Comparison of ENCODE assay signal across 9 mouse cellular contexts in the genomic region with DNA sequence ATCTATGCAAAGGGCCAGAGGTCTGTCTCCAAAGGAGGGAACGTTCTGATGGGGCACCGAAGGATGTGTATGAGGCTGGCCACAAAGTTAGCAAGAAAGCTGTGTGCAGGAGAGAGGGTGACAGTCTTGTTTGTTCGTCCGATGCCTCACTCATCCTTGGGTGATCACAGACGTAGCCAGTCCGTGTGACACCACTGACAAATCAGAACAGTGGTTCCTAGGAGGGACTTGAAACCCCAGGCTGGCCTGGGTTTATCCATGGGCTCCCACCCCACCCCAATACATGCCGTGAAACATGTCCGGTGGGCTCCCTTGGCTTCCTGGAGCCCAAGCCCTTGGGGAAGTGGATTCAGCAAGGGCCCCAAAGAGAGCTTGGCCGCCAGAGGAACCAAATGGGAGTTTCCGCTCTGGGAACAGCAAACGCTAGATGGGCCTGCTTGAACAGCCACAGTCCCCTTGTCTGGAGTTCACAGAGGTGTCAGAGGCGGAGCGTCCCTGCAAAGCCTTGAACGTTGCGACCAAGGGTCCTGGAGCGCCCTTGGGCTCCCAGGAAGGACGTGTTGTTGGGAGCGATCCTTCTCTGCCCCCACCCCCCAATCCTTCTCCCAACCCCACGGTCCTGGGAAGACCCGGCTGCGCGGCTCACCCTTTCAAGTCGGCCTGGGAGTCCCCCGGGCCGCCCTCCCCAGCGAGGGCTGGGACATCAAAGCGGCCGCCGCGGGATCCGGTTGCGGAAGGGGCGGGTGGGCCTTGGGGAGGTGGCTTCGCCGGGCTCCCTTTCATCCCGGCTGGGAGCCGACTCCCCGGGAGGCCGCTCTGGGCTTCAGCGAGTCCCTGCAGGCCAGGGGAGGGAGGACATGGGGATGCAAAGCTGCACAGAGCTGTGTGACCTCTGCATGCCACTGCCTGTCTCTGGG. TPM values are rescaled to one million over a fixed set of nuclear protein-coding genes. Genes with fewer than 3 reads are reported as not detected.
DNase-seq lines count a peak whose midpoint lies in the region; ATAC-seq and TF ChIP-seq lines count a peak whose summit lies in the region.
"Had no signal": no experiment of that assay in that cellular context is flagged by ENCODE, and none has a peak within 500 bp of the region (broad histone marks: within the 10 kb centered on the region; RNA-seq: fewer than 3 reads in every experiment).

No protein-coding gene starts in this region.

- no peaks in the 10 kb centered on the region for H3K27me3 ChIP-seq in embryonic facial prominence, embryonic 12.5 days
- H3K27me3 ChIP-seq in limb, embryonic 13.5 days = no peaks in the 10 kb centered on the region
- no peaks in the 10 kb centered on the region for H3K27me3 ChIP-seq in midbrain, embryonic 14.5 days (ENCODE audit: control insufficient read depth, insufficient read depth, low read length)

- peak overlapping the region; percentile 78 for H3K27ac ChIP-seq in layer of hippocampus, adult 2 months
- peak overlapping the region; percentile 92 for H3K27ac ChIP-seq in embryonic facial prominence, embryonic 12.5 days
- H3K27ac ChIP-seq in limb, embryonic 13.5 days = peak overlapping the region; percentile 70; the same call in 1 of the 2 replicates
- H3K27ac ChIP-seq in midbrain, embryonic 14.5 days (replicated peaks; ENCODE audit: low read depth, low read length) = 0 out of 2 replicates have a peak overlapping the region, but pooled peaks have one; percentile 38
- H3K27ac ChIP-seq: macrophage had no signal

- TF ChIP-seq CTCF in layer of hippocampus, adult 2 months (conservative IDR thresholded peaks at IDR 0.05) = peak; percentile 56

- intact Hi-C loops in heart, postnatal 25 days (cut with DNase I) = no loop called here

- peaks cover 51% of the 10 kb centered on the region for H3K4me1 ChIP-seq in embryonic facial prominence, embryonic 12.5 days
- H3K4me1 ChIP-seq in limb, embryonic 13.5 days = peaks cover 33% of the 10 kb centered on the region
- peaks cover 30% of the 10 kb centered on the region for H3K4me1 ChIP-seq in midbrain, embryonic 14.5 days (ENCODE audit: control insufficient read depth, insufficient read depth, low read length)

- no peak for DNase-seq in layer of hippocampus, adult 2 months (ENCODE audit: low spot score in 2 of 2)
- no peak for DNase-seq in layer of hippocampus, postnatal 25 days (ENCODE audit: extremely low spot score in 1 of 2, low spot score in 1 of 2)
- DNase-seq in heart, postnatal 25 days (ENCODE audit: low spot score) = peak; percentile 24
- DNase-seq in midbrain, embryonic 14.5 days = peak; percentile 64
- peak; percentile 84 for DNase-seq in yolk sac, embryonic 10.5 days (ENCODE audit: low spot score)
- DNase-seq in layer of hippocampus, adult 9-11 months = no peak

- H3K4me2 ChIP-seq in embryonic facial prominence, embryonic 12.5 days (replicated peaks) = peak overlapping the region; percentile 47
- H3K4me2 ChIP-seq in limb, embryonic 13.5 days (replicated peaks) = peak overlapping the region; percentile 59
- peak overlapping the region; percentile 49 for H3K4me2 ChIP-seq in midbrain, embryonic 14.5 days (ENCODE audit: low read length)

- peak overlapping the region; percentile 36 for H3K9ac ChIP-seq in embryonic facial prominence, embryonic 12.5 days
- peak overlapping the region; percentile 61 for H3K9ac ChIP-seq in limb, embryonic 13.5 days
- peak overlapping the region; percentile 29; the same call in 1 of the 2 replicates for H3K9ac ChIP-seq in midbrain, embryonic 14.5 days (replicated peaks; ENCODE audit: low read length)

- no peaks in the 10 kb centered on the region for H3K36me3 ChIP-seq in embryonic facial prominence, embryonic 12.5 days
- no peaks in the 10 kb centered on the region for H3K36me3 ChIP-seq in limb, embryonic 13.5 days
- no peaks in the 10 kb centered on the region for H3K36me3 ChIP-seq in midbrain, embryonic 14.5 days (ENCODE audit: control insufficient read depth, insufficient read depth, low read length)

- ATAC-seq in embryonic facial prominence, embryonic 12.5 days (ENCODE audit: insufficient number of reproducible peaks, insufficient read depth, low FRiP score, low TSS enrichment) = peak; percentile 49; the same call in 1 of the 2 replicates
- ATAC-seq in limb, embryonic 13.5 days (ENCODE audit: low FRiP score, low read depth) = peak; percentile 35; the same call in 1 of the 2 replicates
- peak; percentile 41; the same call in 1 of the 2 replicates for ATAC-seq in midbrain, embryonic 14.5 days (ENCODE audit: low FRiP score, low TSS enrichment)

- 10% methylated on average over 39 of the region's 40 CpGs for WGBS in embryonic facial prominence, embryonic 12.5 days
- WGBS in limb, embryonic 13.5 days = 10% methylated on average over 40 of the region's 40 CpGs
- WGBS in midbrain, embryonic 14.5 days = 9% methylated on average over 40 of the region's 40 CpGs

- no peaks in the 10 kb centered on the region for H3K9me3 ChIP-seq in embryonic facial prominence, embryonic 12.5 days
- no peaks in the 10 kb centered on the region for H3K9me3 ChIP-seq in limb, embryonic 13.5 days
- no peaks in the 10 kb centered on the region for H3K9me3 ChIP-seq in midbrain, embryonic 14.5 days (ENCODE audit: control insufficient read depth, low read length)

- peak overlapping the region; percentile 13; the same call in 1 of the 2 replicates for H3K4me3 ChIP-seq in layer of hippocampus, adult 2 months
- H3K4me3 ChIP-seq in embryonic facial prominence, embryonic 12.5 days = peak overlapping the region; percentile 9
- H3K4me3 ChIP-seq in limb, embryonic 13.5 days = peak overlapping the region; percentile 33
- no peak overlapping the region for H3K4me3 ChIP-seq in midbrain, embryonic 14.5 days (replicated peaks; ENCODE audit: low read depth, low read length)

RNA-seq across cellular contexts. Expression of gene 1700001O22Rik, which starts 19.1 kb away (rescaled TPM):
- total RNA-seq in layer of hippocampus, adult 2 months (2021) = 1 to 10 TPM; 4.9 to 5.4 TPM
- 1 to 10 TPM; 4.0 to 5.5 TPM for total RNA-seq in layer of hippocampus, postnatal 25 days (2021)
- 3.8 and 4.0 TPM in 2 replicates for polyA plus RNA-seq in embryonic facial prominence, embryonic 12.5 days (2016; fragmentation: Nextera tagmentation; extraction: Ambion mirVana)
- total RNA-seq in heart, postnatal 25 days (2021) = under 1 TPM; 0.26 to 0.70 TPM
- 3.2 and 3.4 TPM in 2 replicates for polyA plus RNA-seq in limb, embryonic 13.5 days (2015; fragmentation: Nextera tagmentation; extraction: Ambion mirVana)
- 0.87 and 1.0 TPM in 2 replicates for polyA plus RNA-seq in midbrain, embryonic 14.5 days (2014; fragmentation: Nextera tagmentation; extraction: Ambion mirVana)
- polyA plus RNA-seq: macrophage had no signal

RNA-seq across cellular contexts. Expression of gene Ntmt1, which starts 23.3 kb away (rescaled TPM):
- 10 to 100 TPM; 33.1 to 33.5 TPM for total RNA-seq in layer of hippocampus, adult 2 months (2021)
- 10 to 100 TPM; 34.8 to 35.2 TPM for total RNA-seq in layer of hippocampus, postnatal 25 days (2021)
- polyA plus RNA-seq in embryonic facial prominence, embryonic 12.5 days (2016; fragmentation: Nextera tagmentation; extraction: Ambion mirVana) = 105 and 106 TPM in 2 replicates
- 10 to 100 TPM; 30.6 to 31.1 TPM for total RNA-seq in heart, postnatal 25 days (2021)
- 98.1 and 104 TPM in 2 replicates for polyA plus RNA-seq in limb, embryonic 13.5 days (2015; fragmentation: Nextera tagmentation; extraction: Ambion mirVana)
- 114 and 122 TPM in 2 replicates for polyA plus RNA-seq in midbrain, embryonic 14.5 days (2014; fragmentation: Nextera tagmentation; extraction: Ambion mirVana)

RNA-seq across cellular contexts. Expression of gene Asb6, which starts 45.8 kb away (rescaled TPM):
- 10 to 100 TPM; 36.7 to 40.8 TPM for total RNA-seq in layer of hippocampus, adult 2 months (2021)
- 10 to 100 TPM; 35.1 to 40.1 TPM for total RNA-seq in layer of hippocampus, postnatal 25 days (2021)
- 40.0 and 41.8 TPM in 2 replicates for polyA plus RNA-seq in embryonic facial prominence, embryonic 12.5 days (2016; fragmentation: Nextera tagmentation; extraction: Ambion mirVana)
- 1 to 10 TPM; 9.3 to 9.5 TPM for total RNA-seq in heart, postnatal 25 days (2021)
- polyA plus RNA-seq in limb, embryonic 13.5 days (2015; fragmentation: Nextera tagmentation; extraction: Ambion mirVana) = 38.7 and 39.2 TPM in 2 replicates
- polyA plus RNA-seq in midbrain, embryonic 14.5 days (2014; fragmentation: Nextera tagmentation; extraction: Ambion mirVana) = 38.5 and 42.7 TPM in 2 replicates

RNA-seq across cellular contexts. Expression of gene Prrx2, which starts 50.4 kb away (rescaled TPM):
- 1 to 10 TPM; 1.4 to 2.5 TPM for total RNA-seq in layer of hippocampus, adult 2 months (2021)
- total RNA-seq in layer of hippocampus, postnatal 25 days (2021) = 1 to 10 TPM; 1.7 to 3.3 TPM
- 106 and 121 TPM in 2 replicates for polyA plus RNA-seq in embryonic facial prominence, embryonic 12.5 days (2016; fragmentation: Nextera tagmentation; extraction: Ambion mirVana)
- 1 to 10 TPM in 1 of 2 experiments, under 1 TPM in 1; 0.61 to 1.9 TPM for total RNA-seq in heart, postnatal 25 days (2021)
- 93.6 and 102 TPM in 2 replicates for polyA plus RNA-seq in limb, embryonic 13.5 days (2015; fragmentation: Nextera tagmentation; extraction: Ambion mirVana)
- polyA plus RNA-seq in midbrain, embryonic 14.5 days (2014; fragmentation: Nextera tagmentation; extraction: Ambion mirVana) = 1.4 and 2.2 TPM in 2 replicates
- polyA plus RNA-seq: macrophage had no signal

Comparison
In these comparisons a context has a peak if more than half of its experiments do, and no peak if none do; other contexts are left out.
1. DNase-seq: peak in heart, postnatal 25 days (single experiment), midbrain, embryonic 14.5 days (single experiment) and yolk sac, embryonic 10.5 days (single experiment); none in layer of hippocampus, adult 2 months (0 of 2), layer of hippocampus, postnatal 25 days (0 of 2) and layer of hippocampus, adult 9-11 months (single experiment).
2. H3K27ac ChIP-seq: peak in every context shown above with its lines; median percentile 92 in embryonic facial prominence, embryonic 12.5 days; 78 in layer of hippocampus, adult 2 months; 70 in limb, embryonic 13.5 days; 38 in midbrain, embryonic 14.5 days.
3. Peak in every context shown above with its lines, with median percentiles within 50 percentile points of each other: ATAC-seq, H3K4me2 ChIP-seq and H3K9ac ChIP-seq.